Mouse (Mus musculus): Measurements from ENCODE around the gene Tmc5. TPM values are rescaled to one million over a fixed set of nuclear protein-coding genes. Genes with fewer than 3 reads are reported as not detected.

Gene Tmc5
- polyA plus RNA-seq, 2 experiments, result not detected

GRCm38 (mm10) chr7:118710776-118711175, 113.7 kb downstream of the Tmc5 start:
- ATAC-seq (ENCODE audit: insufficient read depth), result no peak
- Histone ChIP-seq H3K9me3 (ENCODE audit: control insufficient read depth, low read length) (no peaks in the 10 kb centered on the region), H3K9ac (replicated peaks) (no peak overlapping the region), H3K36me3 (replicated peaks; ENCODE audit: control insufficient read depth, insufficient read depth, low read depth) (peaks cover 5% of the 10 kb centered on the region; the same call in 1 of the 2 replicates), H3K27me3 (ENCODE audit: control insufficient read depth, insufficient read depth, low read length) (no peaks in the 10 kb centered on the region), H3K4me1 (replicated peaks; ENCODE audit: control insufficient read depth in 2 of 2, insufficient read depth in 2 of 2, low read length in 1 of 2) (peaks cover 4 to 14% of the 10 kb centered on the region in 2 experiments), H3K4me3 (ENCODE audit: insufficient read depth in 1 of 2, low read depth in 2 of 2, low read length in 2 of 2) (no peak overlapping the region), H3K4me2 (ENCODE audit: low read depth) (no peak overlapping the region), H3K27ac (no peak overlapping the region)
- 61% methylated on average over 5 of the region's 5 CpGs for WGBS (ENCODE audit: insufficient replicate concordance)
- TF ChIP-seq EP300 (IDR thresholded peaks at IDR 0.05; ENCODE audit: low read depth) (no peak), CTCF (IDR thresholded peaks at IDR 0.05; ENCODE audit: low read depth) (no peak)
- DNase-seq (ENCODE audit: low read depth in 3 of 3, low spot score in 3 of 3), result no peak

DNA sequence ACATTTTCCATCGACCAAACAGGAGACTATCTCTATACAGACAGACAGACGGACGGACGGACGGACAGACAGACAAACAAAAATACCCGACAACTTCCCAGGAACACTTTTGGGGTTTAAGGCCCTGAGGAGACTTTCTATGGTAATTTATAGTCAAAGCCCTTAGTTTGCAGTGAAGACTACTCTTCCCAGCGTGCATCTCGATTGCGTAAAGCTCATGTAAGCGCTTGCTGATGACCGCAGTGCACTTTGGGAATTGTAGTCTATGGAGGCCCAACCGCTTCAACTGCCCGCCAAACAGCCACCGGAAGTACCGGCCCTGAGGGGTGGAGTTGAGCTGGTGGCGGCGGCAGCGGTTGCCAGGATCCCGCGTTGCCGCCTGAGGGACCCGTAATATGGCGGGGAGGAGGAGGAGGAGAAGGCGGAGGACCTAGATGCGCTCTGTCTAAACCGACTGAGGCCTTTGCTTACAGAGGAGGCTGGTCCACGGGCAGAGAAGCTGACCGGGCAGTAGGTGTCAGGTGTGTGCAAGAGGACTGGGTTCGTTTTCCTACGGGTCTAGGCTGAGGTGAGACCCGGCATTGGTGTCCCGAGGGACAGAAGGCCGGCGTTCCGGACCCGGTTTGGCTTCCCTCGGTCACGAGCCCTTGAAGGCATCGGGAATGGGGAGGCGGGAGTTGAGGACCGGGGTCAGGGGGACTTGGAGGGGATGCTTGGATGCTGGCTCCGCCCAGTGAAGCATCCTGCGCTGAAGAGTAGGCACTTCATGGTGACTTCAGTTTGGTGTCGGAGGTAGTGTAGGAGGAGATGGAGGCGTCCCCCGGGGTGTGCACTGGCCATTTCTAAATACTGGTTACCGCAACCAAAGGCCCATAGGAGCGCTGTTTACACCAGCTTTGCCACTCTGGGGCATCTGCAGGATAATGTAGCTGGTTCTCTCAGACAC, 115.4 kb downstream of the Tmc5 start, which contains the start of gene Ccp110:
Ccp110 (plus strand) TSS at position 325 of the 946 bp plus-strand sequence.
- H3K27ac ChIP-seq, result peak within 1 kb of the TSS; percentile 23
- TF ChIP-seq EP300 (IDR thresholded peaks at IDR 0.05; ENCODE audit: low read depth) (peak; percentile 47; the same call in 1 of the 2 replicates), CTCF (IDR thresholded peaks at IDR 0.05; ENCODE audit: low read depth) (peak; percentile 32)
- under 1% methylated on average over 48 of the region's 48 CpGs for WGBS (ENCODE audit: insufficient replicate concordance)

DNA sequence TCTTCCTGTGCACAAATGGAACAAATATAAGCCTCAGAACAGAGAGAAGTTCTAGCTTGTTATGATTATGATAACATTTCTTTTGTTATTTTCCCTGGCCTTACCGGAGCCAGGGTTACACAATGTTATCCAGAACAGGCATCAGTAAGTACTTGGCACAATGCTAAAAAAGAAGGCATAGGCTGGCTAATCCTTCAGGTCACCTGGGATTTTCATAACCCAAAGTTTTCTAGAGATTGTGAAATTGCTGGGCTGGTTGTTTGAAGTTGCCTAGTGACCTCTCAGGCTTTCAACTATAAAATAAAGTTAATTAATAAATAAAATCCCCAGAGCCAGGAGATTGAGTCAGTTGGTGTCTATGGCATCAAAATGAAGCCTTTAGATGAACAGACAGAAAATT, 117.8 kb downstream of the Tmc5 start:
- Histone ChIP-seq H3K36me3 (replicated peaks; ENCODE audit: control insufficient read depth, insufficient read depth, low read depth) (peaks cover 8% of the 10 kb centered on the region), H3K9ac (replicated peaks) (no peak overlapping the region), H3K4me2 (ENCODE audit: low read depth) (no peak overlapping the region), H3K4me1 (replicated peaks; ENCODE audit: control insufficient read depth in 2 of 2, insufficient read depth in 2 of 2, low read length in 1 of 2) (peaks cover 0 to 10% of the 10 kb centered on the region in 2 experiments), H3K27me3 (ENCODE audit: control insufficient read depth, insufficient read depth, low read length) (no peaks in the 10 kb centered on the region), H3K9me3 (ENCODE audit: control insufficient read depth, low read length) (no peaks in the 10 kb centered on the region), H3K27ac (no peak overlapping the region), H3K4me3 (ENCODE audit: insufficient read depth in 1 of 2, low read depth in 2 of 2, low read length in 2 of 2) (no peak overlapping the region)
- TF ChIP-seq EP300 (IDR thresholded peaks at IDR 0.05; ENCODE audit: low read depth) (no peak), CTCF (IDR thresholded peaks at IDR 0.05; ENCODE audit: low read depth) (no peak)
- ATAC-seq (ENCODE audit: insufficient read depth), result no peak
- 83% methylated on average over 1 of the region's 1 CpGs for WGBS (ENCODE audit: insufficient replicate concordance)
- no peak for DNase-seq (ENCODE audit: low read depth in 3 of 3, low spot score in 3 of 3)

More for the DNA sequence above, 115.4 kb downstream of the Tmc5 start, which contains the start of gene Ccp110:
- no peaks in the 10 kb centered on the region for H3K27me3 ChIP-seq (ENCODE audit: control insufficient read depth, insufficient read depth, low read length)
- H3K4me3 ChIP-seq (ENCODE audit: insufficient read depth in 1 of 2, low read depth in 2 of 2, low read length in 2 of 2), result peak within 1 kb of the TSS; percentile 82 to 96
- H3K4me1 ChIP-seq (replicated peaks; ENCODE audit: control insufficient read depth in 2 of 2, insufficient read depth in 2 of 2, low read length in 1 of 2), result peaks cover 0 to 10% of the 10 kb centered on the region in 2 experiments
- H3K9ac ChIP-seq (replicated peaks), result peak within 1 kb of the TSS; percentile 74
- DNase-seq (ENCODE audit: low read depth in 3 of 3, low spot score in 3 of 3), result peak; percentile 97
- H3K4me2 ChIP-seq (ENCODE audit: low read depth), result peak within 1 kb of the TSS; percentile 74
- H3K9me3 ChIP-seq (ENCODE audit: control insufficient read depth, low read length), result no peaks in the 10 kb centered on the region
- ATAC-seq (ENCODE audit: insufficient read depth), result peak; percentile 96
- peaks cover 5% of the 10 kb centered on the region; the same call in 1 of the 2 replicates for H3K36me3 ChIP-seq (replicated peaks; ENCODE audit: control insufficient read depth, insufficient read depth, low read depth)

DNA sequence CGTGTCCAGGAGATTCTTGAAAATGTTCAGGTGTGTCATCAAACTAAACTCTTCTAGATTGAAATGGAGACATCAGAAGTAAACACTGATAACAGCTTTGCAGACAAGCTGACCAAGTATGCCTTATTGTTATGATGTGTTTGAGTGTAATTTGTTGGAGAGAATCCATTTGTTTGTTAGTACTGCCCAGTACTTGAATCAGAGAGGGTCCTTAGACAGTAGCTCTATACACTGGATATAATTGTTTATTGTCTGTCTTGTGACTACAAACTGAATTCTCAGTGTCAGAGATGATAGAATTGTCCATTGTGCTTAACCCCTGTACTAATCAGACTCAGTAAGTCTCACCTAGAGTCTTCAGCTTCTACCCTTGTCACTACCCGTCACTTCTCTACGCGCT, 121.0 kb downstream of the Tmc5 start:
- Histone ChIP-seq H3K4me1 (replicated peaks; ENCODE audit: control insufficient read depth in 2 of 2, insufficient read depth in 2 of 2, low read length in 1 of 2) (peaks cover 0 to 7% of the 10 kb centered on the region in 2 experiments), H3K9me3 (ENCODE audit: control insufficient read depth, low read length) (no peaks in the 10 kb centered on the region), H3K4me3 (ENCODE audit: insufficient read depth in 1 of 2, low read depth in 2 of 2, low read length in 2 of 2) (no peak overlapping the region), H3K27me3 (ENCODE audit: control insufficient read depth, insufficient read depth, low read length) (no peaks in the 10 kb centered on the region), H3K36me3 (replicated peaks; ENCODE audit: control insufficient read depth, insufficient read depth, low read depth) (peaks cover 14% of the 10 kb centered on the region), H3K27ac (no peak overlapping the region), H3K9ac (replicated peaks) (no peak overlapping the region), H3K4me2 (ENCODE audit: low read depth) (no peak overlapping the region)
- 86% methylated on average over 4 of the region's 4 CpGs for WGBS (ENCODE audit: insufficient replicate concordance)
- no peak for ATAC-seq (ENCODE audit: insufficient read depth)
- no peak for DNase-seq (ENCODE audit: low read depth in 3 of 3, low spot score in 3 of 3)
- TF ChIP-seq CTCF (IDR thresholded peaks at IDR 0.05; ENCODE audit: low read depth), result no peak

DNA sequence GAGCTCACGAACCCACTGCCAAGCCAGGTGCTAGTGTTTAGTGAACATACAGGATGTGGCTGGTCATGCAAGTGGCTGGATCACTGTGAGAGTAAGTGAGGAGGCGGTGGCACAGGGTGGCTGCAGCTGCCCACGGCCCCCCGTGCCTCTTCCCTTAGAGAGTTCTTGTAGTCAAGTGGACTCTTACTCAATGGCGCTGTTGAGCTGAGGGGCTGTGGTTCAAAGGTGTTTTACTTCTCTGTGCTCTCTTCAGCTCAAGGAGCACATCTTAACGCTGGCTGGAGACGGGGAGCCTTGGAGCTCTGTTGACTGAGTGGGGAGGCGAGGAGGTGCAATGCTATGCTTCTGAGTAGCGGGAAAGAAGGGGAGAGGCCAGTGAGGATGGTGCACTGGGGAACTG, 126.8 kb downstream of the Tmc5 start:
- ATAC-seq (ENCODE audit: insufficient read depth) (no peak), DNase-seq (ENCODE audit: low read depth in 3 of 3, low spot score in 3 of 3) (no peak)
- Histone ChIP-seq H3K4me3 (ENCODE audit: insufficient read depth in 1 of 2, low read depth in 2 of 2, low read length in 2 of 2) (no peak overlapping the region), H3K4me2 (ENCODE audit: low read depth) (no peak overlapping the region), H3K4me1 (replicated peaks; ENCODE audit: control insufficient read depth in 2 of 2, insufficient read depth in 2 of 2, low read length in 1 of 2) (no peaks in the 10 kb centered on the region), H3K9ac (replicated peaks) (no peak overlapping the region), H3K27me3 (ENCODE audit: control insufficient read depth, insufficient read depth, low read length) (no peaks in the 10 kb centered on the region), H3K36me3 (replicated peaks; ENCODE audit: control insufficient read depth, insufficient read depth, low read depth) (peaks cover 17% of the 10 kb centered on the region), H3K27ac (no peak overlapping the region), H3K9me3 (ENCODE audit: control insufficient read depth, low read length) (no peaks in the 10 kb centered on the region)
- WGBS (ENCODE audit: insufficient replicate concordance), result 88% methylated on average over 9 of the region's 9 CpGs
- no peak for TF ChIP-seq EP300 (IDR thresholded peaks at IDR 0.05; ENCODE audit: low read depth)
- TF ChIP-seq CTCF (IDR thresholded peaks at IDR 0.05; ENCODE audit: low read depth), result no peak

Other genes with a start within 250 kb of the Tmc5 start
- gene Syt17, start 149.1 kb upstream of the Tmc5 start, polyA plus RNA-seq (2012; rRNA removed), result 0.08 and 0.13 TPM in 2 replicates
- 0.09 and 0.13 TPM in 2 replicates for gene Syt17, start 149.1 kb upstream of the Tmc5 start, polyA plus RNA-seq (2014; fragmentation: Nextera tagmentation; extraction: Ambion mirVana)
- gene Itpripl2, start 105.3 kb upstream of the Tmc5 start, polyA plus RNA-seq (2012; rRNA removed), result 1.2 and 1.5 TPM in 2 replicates
- 0.43 and 0.47 TPM in 2 replicates for gene Itpripl2, start 105.3 kb upstream of the Tmc5 start, polyA plus RNA-seq (2014; fragmentation: Nextera tagmentation; extraction: Ambion mirVana)
- 17.6 and 34.1 TPM in 2 replicates for gene Coq7, start 63.9 kb upstream of the Tmc5 start, polyA plus RNA-seq (2012; rRNA removed)
- 56.2 and 56.7 TPM in 2 replicates for gene Coq7, start 63.9 kb upstream of the Tmc5 start, polyA plus RNA-seq (2014; fragmentation: Nextera tagmentation; extraction: Ambion mirVana)
- gene Tmc7, start 12.6 kb upstream of the Tmc5 start, polyA plus RNA-seq (2012; rRNA removed), result 0.11 and 0.14 TPM in 2 replicates
- gene Tmc7, start 12.6 kb upstream of the Tmc5 start, polyA plus RNA-seq (2014; fragmentation: Nextera tagmentation; extraction: Ambion mirVana), result 0.24 and 0.30 TPM in 2 replicates
- 25.1 and 27.5 TPM in 2 replicates for gene Gde1, start 108.5 kb downstream of the Tmc5 start, polyA plus RNA-seq (2012; rRNA removed)
- 46.3 and 46.9 TPM in 2 replicates for gene Gde1, start 108.5 kb downstream of the Tmc5 start, polyA plus RNA-seq (2014; fragmentation: Nextera tagmentation; extraction: Ambion mirVana)
- gene Ccp110, start 115.3 kb downstream of the Tmc5 start, polyA plus RNA-seq (2012; rRNA removed), result 8.6 and 13.8 TPM in 2 replicates
- gene Ccp110, start 115.3 kb downstream of the Tmc5 start, polyA plus RNA-seq (2014; fragmentation: Nextera tagmentation; extraction: Ambion mirVana), result 4.2 and 5.2 TPM in 2 replicates
- 26.1 and 31.1 TPM in 2 replicates for gene Vps35l, start 142.9 kb downstream of the Tmc5 start, polyA plus RNA-seq (2012; rRNA removed)
- 32.0 and 33.2 TPM in 2 replicates for gene Vps35l, start 142.9 kb downstream of the Tmc5 start, polyA plus RNA-seq (2014; fragmentation: Nextera tagmentation; extraction: Ambion mirVana)